Mouse (Mus musculus) left cerebral cortex, adult 9 months (tissue): Measurements from ENCODE around the gene Lsamp.
A peak's percentile ranks its signal among the peaks of the same experiment; 100 is the strongest.

Experiments
- DNase-seq, 2 experiments: peaks; one replicate each; pipeline ENCODE4 v3.0.0; 2022; ENCODE audit warnings: low spot score in 2 of 2

The Lsamp gene

GRCm38 (mm10) chr16:41235829-41236228 lies 1251.7 kb downstream of the Lsamp start:
- no peak for DNase-seq

- DNase-seq = no peak
Measured at GRCm38 (mm10) chr16:41242841-41243240, 1258.7 kb downstream of the Lsamp start.

- peak; percentile 39 to 85 for DNase-seq
Measured at GRCm38 (mm10) chr16:41244711-41245110, 1260.5 kb downstream of the Lsamp start.

- DNase-seq = peak; percentile 11 to 84
Measured at GRCm38 (mm10) chr16:41258145-41259035, 1274.2 kb downstream of the Lsamp start.

- DNase-seq = no peak
Measured at GRCm38 (mm10) chr16:41275999-41276671, 1292.0 kb downstream of the Lsamp start.

GRCm38 (mm10) chr16:41317992-41318391 lies 1333.8 kb downstream of the Lsamp start:
- DNase-seq = no peak

GRCm38 (mm10) chr16:41343431-41343830 lies 1359.3 kb downstream of the Lsamp start:
- DNase-seq = no peak

- DNase-seq = no peak
Measured at GRCm38 (mm10) chr16:41365138-41365537, 1381.0 kb downstream of the Lsamp start.

- no peak for DNase-seq
Measured at GRCm38 (mm10) chr16:41383702-41384101, 1399.5 kb downstream of the Lsamp start.

GRCm38 (mm10) chr16:41384288-41384687 lies 1400.1 kb downstream of the Lsamp start:
- no peak for DNase-seq

GRCm38 (mm10) chr16:41408850-41409249 lies 1424.7 kb downstream of the Lsamp start:
- no peak for DNase-seq

- no peak for DNase-seq
Measured at GRCm38 (mm10) chr16:41410671-41411070, 1426.5 kb downstream of the Lsamp start.

- peak in 1 of 2 experiments; percentile 15 for DNase-seq
Measured at GRCm38 (mm10) chr16:41417363-41417762, 1433.2 kb downstream of the Lsamp start.

- DNase-seq = no peak
Measured at GRCm38 (mm10) chr16:41467391-41467790, 1483.2 kb downstream of the Lsamp start.

GRCm38 (mm10) chr16:41478694-41479093 lies 1494.5 kb downstream of the Lsamp start:
- DNase-seq = no peak

- no peak for DNase-seq
Measured at GRCm38 (mm10) chr16:41481832-41482231, 1497.7 kb downstream of the Lsamp start.

GRCm38 (mm10) chr16:41510915-41511552 lies 1526.9 kb downstream of the Lsamp start:
- DNase-seq = no peak

GRCm38 (mm10) chr16:41521566-41521965 lies 1537.4 kb downstream of the Lsamp start:
- DNase-seq = no peak

- DNase-seq = peak in 1 of 2 experiments; percentile 51
Measured at GRCm38 (mm10) chr16:41524266-41524665, 1540.1 kb downstream of the Lsamp start.

- peak; percentile 40 to 67 for DNase-seq
Measured at GRCm38 (mm10) chr16:41532661-41533551, 1548.7 kb downstream of the Lsamp start.

- DNase-seq = no peak
Measured at GRCm38 (mm10) chr16:41533686-41534085, 1549.5 kb downstream of the Lsamp start.
